Mouse (Mus musculus) small intestine, adult 2 months (tissue): ENCODE results near the gene Fam13a. TPM values are rescaled to one million over a fixed set of nuclear protein-coding genes. Genes with fewer than 3 reads are reported as not detected.

Experiments
- H3K27ac ChIP-seq: fragments of 200-500 bp; 2 replicates; pipeline ENCODE4 v1.5.1; 2012; ENCODE audit warnings: low read depth, low read length, control low read depth, inconsistent platforms; ENCODE audit not compliant: insufficient read depth
- H3K27me3 ChIP-seq: fragments of 200-500 bp; 2 replicates; pipeline ENCODE4 v1.6.1; 2012; ENCODE audit warnings: mild to moderate bottlenecking, moderate library complexity, low read length, inconsistent platforms; ENCODE audit not compliant: control insufficient read depth, insufficient read depth
- H3K36me3 ChIP-seq: fragments of 200-500 bp; 2 replicates; pipeline ENCODE4 v1.6.1; 2012; ENCODE audit warnings: mild to moderate bottlenecking, low read length, control low read depth, inconsistent platforms; ENCODE audit not compliant: control insufficient read depth, insufficient read depth
- H3K4me1 ChIP-seq: fragments of 200-500 bp; 2 replicates; pipeline ENCODE4 v1.6.1; 2012; ENCODE audit warnings: low read length, inconsistent platforms, mixed read lengths; ENCODE audit not compliant: control insufficient read depth, insufficient read depth, insufficient read length
- H3K4me3 ChIP-seq: fragments of 200-500 bp; 2 replicates; pipeline ENCODE4 v1.5.1; 2012; ENCODE audit warnings: low read depth, mild to moderate bottlenecking, control low read depth, inconsistent platforms, low read length, moderate library complexity
- CTCF ChIP-seq: fragments of 200-500 bp; IDR thresholded peaks from 2 replicates; pipeline ENCODE4 v1.5.1; 2012; ENCODE audit warnings: low read depth, mild to moderate bottlenecking, control low read depth, inconsistent platforms, low read length, moderate library complexity, mixed read lengths; ENCODE audit not compliant: insufficient replicate concordance, insufficient read length; ENCODE audit errors: extremely low read depth
- POLR2A ChIP-seq: fragments of 200-500 bp; IDR thresholded peaks from 2 replicates; pipeline ENCODE4 v1.6.1; 2012; ENCODE audit warnings: low read depth, mild to moderate bottlenecking, control low read depth, inconsistent platforms, low read length, moderate library complexity
- WGBS: fragments of 180-500 bp; shearing (Covaris S2); methylation state at CpG from one replicate; pipeline ENCODE4 v1.1.7; 2018; 5-methylcytosine and 5-hydroxymethylcytosine counted together
- polyA plus RNA-seq: library from polyadenylated mRNA; depleted of rRNA; stranded (reverse); fragments of >200 nt; gene quantifications from 2 replicates; pipeline ENCODE4 v1.2.3, GENCODE M21; 2012

Gene Fam13a
- polyA plus RNA-seq, 1 experiment = 1.3 TPM

DNA sequence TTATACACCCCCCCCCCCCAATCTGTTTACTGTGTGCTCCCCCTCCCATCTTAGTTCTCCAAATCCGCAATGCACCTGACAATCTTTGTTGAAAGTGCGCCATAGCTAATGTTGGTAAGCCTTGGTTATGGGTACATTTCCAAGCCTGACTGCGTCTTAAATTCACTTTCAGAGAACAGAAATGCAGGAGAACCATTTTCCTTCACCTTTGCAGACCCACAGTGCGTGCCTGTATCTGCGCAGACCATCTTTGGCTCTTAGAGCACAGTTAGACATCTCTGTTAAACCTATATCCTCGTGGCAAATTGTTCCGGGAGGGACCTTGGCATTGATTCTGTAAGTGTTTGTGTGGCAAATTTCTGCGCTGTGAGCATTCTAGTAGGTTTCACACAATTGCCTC lies 117.0 kb downstream of the Fam13a start:
- Histone ChIP-seq H3K36me3 (peaks cover 3% of the 10 kb centered on the region; the same call in 1 of the 2 replicates), H3K4me1 (peaks cover 2% of the 10 kb centered on the region; the same call in 1 of the 2 replicates), H3K27me3 (no peaks in the 10 kb centered on the region; the same call in 1 of the 2 replicates), H3K27ac (no peak overlapping the region), H3K4me3 (no peak overlapping the region)
- WGBS = 94% methylated on average over 8 of the region's 8 CpGs
- TF ChIP-seq CTCF (no peak), POLR2A (no peak)

DNA sequence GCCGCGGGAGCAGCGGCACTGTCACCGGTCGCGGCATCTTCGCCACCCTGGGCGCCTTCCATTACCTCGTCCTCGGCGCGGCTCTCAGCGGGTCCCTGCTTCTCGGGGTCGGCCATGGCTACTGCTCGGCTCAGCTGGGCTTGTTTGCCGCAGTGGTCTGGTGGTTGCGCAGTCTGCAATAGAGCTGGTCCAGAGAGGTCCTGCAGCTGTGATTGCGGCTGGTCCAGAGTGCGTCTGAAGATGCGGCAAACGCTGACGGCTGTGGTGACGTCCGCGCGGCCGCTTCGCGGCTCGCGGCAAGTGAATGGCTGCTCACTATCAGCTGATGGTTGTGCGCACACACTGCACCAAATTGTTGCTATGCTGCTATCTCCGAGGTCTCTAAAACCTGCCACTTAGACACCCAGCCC lies 117.5 kb downstream of the Fam13a start, which contains the start of gene Nap1l5:
Gene Nap1l5, minus strand, starts transcription at position 225 of the 410 bp plus-strand sequence.
- peak within 1 kb of the TSS; percentile 64 for H3K4me3 ChIP-seq

DNA sequence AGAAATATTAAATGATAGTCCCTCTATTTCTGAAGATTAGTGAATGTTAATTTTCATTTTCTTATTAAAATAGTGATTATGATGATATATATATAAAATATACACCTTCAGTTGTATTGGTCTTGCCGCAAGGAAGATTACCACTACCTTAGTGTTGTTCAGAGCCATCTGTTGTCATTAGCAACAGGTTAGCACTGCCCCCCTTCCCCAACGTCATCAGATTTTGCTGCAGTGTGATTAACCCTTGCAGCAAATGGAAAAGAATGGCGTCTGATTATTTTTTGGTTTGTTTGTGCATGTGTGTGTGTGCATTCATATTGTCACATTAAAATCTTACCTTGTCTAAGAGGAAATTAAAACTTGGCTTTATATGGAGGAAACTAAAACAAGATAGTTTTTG lies 119.8 kb downstream of the Fam13a start:
- Histone ChIP-seq H3K27me3 (no peaks in the 10 kb centered on the region; the same call in 1 of the 2 replicates), H3K27ac (no peak overlapping the region), H3K4me3 (no peak overlapping the region), H3K4me1 (peaks cover 2% of the 10 kb centered on the region; the same call in 1 of the 2 replicates), H3K36me3 (peaks cover 4% of the 10 kb centered on the region; the same call in 1 of the 2 replicates)
- TF ChIP-seq POLR2A (no peak), CTCF (no peak)
- 75% methylated on average over 3 of the region's 3 CpGs for WGBS

More for the DNA sequence above, 117.5 kb downstream of the Fam13a start, which contains the start of gene Nap1l5:
- TF ChIP-seq CTCF (no peak), POLR2A (no peak)
- Histone ChIP-seq H3K27me3 (no peaks in the 10 kb centered on the region; the same call in 1 of the 2 replicates), H3K27ac (no peak within 1 kb of the TSS), H3K4me1 (peaks cover 2% of the 10 kb centered on the region; the same call in 1 of the 2 replicates), H3K36me3 (peaks cover 3% of the 10 kb centered on the region; the same call in 1 of the 2 replicates)
- 69% methylated on average over 34 of the region's 34 CpGs for WGBS

DNA sequence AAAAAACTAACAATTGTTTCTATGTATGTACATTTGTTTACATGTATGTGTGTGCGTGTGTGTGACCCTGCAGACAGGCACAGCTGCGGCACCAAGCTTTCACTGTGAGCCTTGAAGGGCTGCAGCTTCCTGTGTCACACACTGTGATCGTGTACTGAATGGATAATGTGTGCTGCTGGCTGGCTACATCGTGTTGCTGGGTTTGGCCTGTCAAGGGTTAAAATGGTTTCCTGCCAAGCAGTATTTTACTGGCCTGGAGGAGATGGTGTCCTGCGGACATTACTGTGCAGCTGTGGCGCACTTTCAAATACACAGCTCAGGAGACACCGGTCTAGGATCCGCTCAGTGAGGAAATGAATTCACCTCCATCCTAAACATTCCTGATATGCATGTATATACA lies 121.2 kb downstream of the Fam13a start:
- WGBS = 69% methylated on average over 8 of the region's 8 CpGs
- Histone ChIP-seq H3K36me3 (peaks cover 4% of the 10 kb centered on the region; the same call in 1 of the 2 replicates), H3K27ac (no peak overlapping the region), H3K4me1 (no peaks in the 10 kb centered on the region), H3K4me3 (no peak overlapping the region), H3K27me3 (no peaks in the 10 kb centered on the region; the same call in 1 of the 2 replicates)
- TF ChIP-seq CTCF (no peak), POLR2A (no peak)

DNA sequence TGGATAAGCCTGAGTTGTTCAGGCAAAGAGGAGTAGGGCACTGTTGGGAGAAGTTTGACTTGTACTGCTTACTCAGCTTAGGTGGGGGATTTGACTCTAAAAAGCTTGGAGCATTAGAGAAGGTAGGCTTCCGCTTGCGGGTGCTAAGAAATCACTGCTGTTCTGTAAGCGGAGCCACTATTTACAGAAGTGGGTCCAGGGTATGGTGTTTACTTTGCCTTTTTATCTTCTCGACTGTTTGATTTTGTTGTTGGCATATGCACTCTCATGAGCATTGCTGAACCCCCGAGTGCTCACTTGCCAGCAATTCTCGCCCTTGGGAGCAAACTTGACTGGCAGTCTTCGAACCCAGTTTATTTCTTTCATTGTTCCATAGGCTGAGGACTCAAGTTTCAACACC lies 123.8 kb downstream of the Fam13a start:
- TF ChIP-seq POLR2A (no peak), CTCF (no peak)
- no peaks in the 10 kb centered on the region for H3K4me1 ChIP-seq
- H3K27me3 ChIP-seq = no peaks in the 10 kb centered on the region
- no peak overlapping the region for H3K4me3 ChIP-seq
- H3K36me3 ChIP-seq = peaks cover 10% of the 10 kb centered on the region
- H3K27ac ChIP-seq = no peak overlapping the region
- WGBS = 51% methylated on average over 7 of the region's 7 CpGs

DNA sequence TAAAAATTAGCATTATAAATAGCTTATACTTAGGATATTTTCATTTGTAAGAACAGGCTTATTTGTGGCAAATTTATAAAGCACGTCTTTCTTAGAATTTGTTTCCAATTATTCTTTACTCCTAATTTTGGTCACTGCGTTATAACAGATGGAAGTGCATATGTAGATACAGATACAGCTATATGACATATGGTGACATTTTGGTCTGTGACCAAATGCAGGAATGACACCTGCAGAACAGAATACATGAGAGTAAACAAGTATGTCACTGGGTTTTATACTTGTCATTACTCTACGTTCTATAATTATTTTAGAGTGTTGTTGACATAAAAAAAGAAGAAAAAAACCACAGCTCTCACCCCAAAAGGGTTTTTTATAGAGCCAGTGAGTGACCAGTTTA lies 125.3 kb downstream of the Fam13a start:
- no peak for TF ChIP-seq POLR2A
- TF ChIP-seq CTCF = no peak
- no peak overlapping the region for H3K4me3 ChIP-seq
- H3K36me3 ChIP-seq = peaks cover 17% of the 10 kb centered on the region
- WGBS = 93% methylated on average over 3 of the region's 3 CpGs
- no peaks in the 10 kb centered on the region for H3K27me3 ChIP-seq
- H3K27ac ChIP-seq = no peak overlapping the region
- no peaks in the 10 kb centered on the region for H3K4me1 ChIP-seq

DNA sequence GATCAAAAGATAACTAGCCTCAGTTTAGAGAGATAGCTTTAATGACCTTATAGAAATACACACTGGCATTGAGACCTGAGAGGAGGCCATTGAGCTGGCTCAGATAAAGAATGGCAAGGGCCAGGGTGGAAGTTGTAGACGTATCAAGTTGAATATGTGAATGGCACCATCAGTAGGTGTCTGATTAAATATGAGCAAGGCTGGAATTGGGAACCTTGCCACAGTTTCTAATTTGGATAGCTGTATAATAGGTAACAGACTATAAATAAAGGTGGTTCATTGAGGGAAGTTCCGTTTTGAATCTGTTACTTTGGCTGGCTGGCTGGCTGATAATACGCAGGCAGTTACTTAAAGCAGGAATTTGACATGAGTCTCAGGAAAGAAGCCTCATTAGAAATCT lies 127.7 kb downstream of the Fam13a start:
- peaks cover 23% of the 10 kb centered on the region for H3K36me3 ChIP-seq
- no peak overlapping the region for H3K4me3 ChIP-seq
- H3K4me1 ChIP-seq = no peaks in the 10 kb centered on the region
- H3K27ac ChIP-seq = no peak overlapping the region
- no peaks in the 10 kb centered on the region for H3K27me3 ChIP-seq
- TF ChIP-seq CTCF (no peak), POLR2A (no peak)
- 83% methylated on average over 3 of the region's 3 CpGs for WGBS

DNA sequence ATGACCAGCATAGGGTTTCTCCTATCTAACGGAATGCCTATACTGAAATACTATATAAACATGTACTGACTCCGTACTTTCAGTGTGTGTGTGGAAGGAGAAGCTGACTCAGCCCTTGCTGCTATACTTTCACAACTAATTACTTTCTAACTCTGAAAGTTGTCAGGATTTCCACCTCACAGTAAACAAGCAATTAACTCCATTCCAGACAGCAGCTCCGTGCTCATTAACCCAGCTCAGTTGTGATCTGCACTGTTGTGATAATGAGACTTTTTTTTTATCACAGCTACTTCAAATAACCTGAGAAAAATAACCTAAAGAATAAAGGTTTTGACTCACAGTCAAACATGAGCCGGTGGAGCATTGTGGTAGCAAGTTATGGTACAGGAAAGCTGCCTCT lies 129.4 kb downstream of the Fam13a start:
- WGBS = 89% methylated on average over 4 of the region's 4 CpGs

More for the DNA sequence above, 129.4 kb downstream of the Fam13a start:
- H3K36me3 ChIP-seq = peaks cover 31% of the 10 kb centered on the region
- H3K27me3 ChIP-seq = no peaks in the 10 kb centered on the region
- no peak overlapping the region for H3K27ac ChIP-seq
- no peak for TF ChIP-seq CTCF
- TF ChIP-seq POLR2A = no peak
- H3K4me3 ChIP-seq = no peak overlapping the region
- H3K4me1 ChIP-seq = no peaks in the 10 kb centered on the region
